Mouse (Mus musculus): ENCODE data around the gene Pmfbp1. TPM values are rescaled to one million over a fixed set of nuclear protein-coding genes. Genes with fewer than 3 reads are reported as not detected.

The Pmfbp1 gene
- polyA plus RNA-seq, 1 experiment from 2014 or later, result not detected

- Histone ChIP-seq H3K36me3 (no peaks in the 10 kb centered on the region), H3K4me3 (no peak overlapping the region), H3K4me2 (no peak overlapping the region), H3K27ac (no peak overlapping the region), H3K27me3 (no peaks in the 10 kb centered on the region), H3K4me1 (0 out of 2 replicates have a peak, but pooled peaks cover 1% of the 10 kb centered on the region), H3K9ac (no peak overlapping the region), H3K9me3 (no peaks in the 10 kb centered on the region)
- 62% methylated on average over 1 of the region's 1 CpGs for WGBS
- no peak for ATAC-seq (ENCODE audit: borderline replicate concordance, extremely low read depth, low FRiP score, low TSS enrichment)
These were observed 9.7 kb downstream of the Pmfbp1 start for GRCm38 (mm10) chr8:109503566-109503965.

GRCm38 (mm10) chr8:109505560-109505959 is 11.7 kb downstream of the Pmfbp1 start:
- Histone ChIP-seq H3K4me1 (no peaks in the 10 kb centered on the region), H3K9ac (no peak overlapping the region)

GRCm38 (mm10) chr8:109524008-109524407 is 30.2 kb downstream of the Pmfbp1 start:
- Histone ChIP-seq H3K4me3 (no peak overlapping the region), H3K36me3 (no peaks in the 10 kb centered on the region), H3K4me1 (no peaks in the 10 kb centered on the region), H3K9ac (no peak overlapping the region), H3K4me2 (no peak overlapping the region), H3K27me3 (no peaks in the 10 kb centered on the region), H3K9me3 (no peaks in the 10 kb centered on the region), H3K27ac (no peak overlapping the region)
- WGBS, result 82% methylated on average over 2 of the region's 2 CpGs
- no peak for ATAC-seq (ENCODE audit: borderline replicate concordance, extremely low read depth, low FRiP score, low TSS enrichment)

More at GRCm38 (mm10) chr8:109505560-109505959, 11.7 kb downstream of the Pmfbp1 start:
- Histone ChIP-seq H3K4me2 (no peak overlapping the region), H3K27me3 (no peaks in the 10 kb centered on the region), H3K4me3 (no peak overlapping the region), H3K27ac (no peak overlapping the region), H3K9me3 (no peaks in the 10 kb centered on the region), H3K36me3 (no peaks in the 10 kb centered on the region)
- 84% methylated on average over 5 of the region's 5 CpGs for WGBS
- ATAC-seq (ENCODE audit: borderline replicate concordance, extremely low read depth, low FRiP score, low TSS enrichment), result no peak

- H3K4me2 ChIP-seq, result no peak overlapping the region
- no peak overlapping the region for H3K27ac ChIP-seq
- ATAC-seq (ENCODE audit: borderline replicate concordance, extremely low read depth, low FRiP score, low TSS enrichment), result no peak
- H3K4me1 ChIP-seq, result no peaks in the 10 kb centered on the region
- no peak overlapping the region for H3K9ac ChIP-seq
- no peaks in the 10 kb centered on the region for H3K36me3 ChIP-seq
- H3K9me3 ChIP-seq, result no peaks in the 10 kb centered on the region
- H3K4me3 ChIP-seq, result no peak overlapping the region
- no peaks in the 10 kb centered on the region for H3K27me3 ChIP-seq
- WGBS, result 82% methylated on average over 19 of the region's 19 CpGs
These were observed 41.5 kb downstream of the Pmfbp1 start for GRCm38 (mm10) chr8:109535140-109535990.

- no peaks in the 10 kb centered on the region for H3K27me3 ChIP-seq
- 3% methylated on average over 5 of the region's 5 CpGs for WGBS
- ATAC-seq (ENCODE audit: borderline replicate concordance, extremely low read depth, low FRiP score, low TSS enrichment), result peak; percentile 83
- H3K27ac ChIP-seq, result no peak overlapping the region
- H3K9ac ChIP-seq, result 0 out of 2 replicates have a peak overlapping the region, but pooled peaks have one; percentile 17
- H3K4me3 ChIP-seq, result peak overlapping the region; percentile 21; the same call in 1 of the 2 replicates
- H3K36me3 ChIP-seq, result no peaks in the 10 kb centered on the region
- no peaks in the 10 kb centered on the region for H3K4me1 ChIP-seq
- no peaks in the 10 kb centered on the region for H3K9me3 ChIP-seq
- peak overlapping the region; percentile 48 for H3K4me2 ChIP-seq
These were observed 42.9 kb downstream of the Pmfbp1 start for GRCm38 (mm10) chr8:109536703-109537102.

- 70% methylated on average over 5 of the region's 5 CpGs for WGBS
- Histone ChIP-seq H3K36me3 (peaks cover 7% of the 10 kb centered on the region), H3K4me2 (no peak overlapping the region), H3K9ac (no peak overlapping the region), H3K4me1 (no peaks in the 10 kb centered on the region), H3K27me3 (no peaks in the 10 kb centered on the region), H3K4me3 (no peak overlapping the region), H3K27ac (no peak overlapping the region), H3K9me3 (no peaks in the 10 kb centered on the region)
- ATAC-seq (ENCODE audit: borderline replicate concordance, extremely low read depth, low FRiP score, low TSS enrichment), result no peak
These were observed 48.3 kb downstream of the Pmfbp1 start for GRCm38 (mm10) chr8:109542165-109542564.

GRCm38 (mm10) chr8:109542748-109543519 is 49.1 kb downstream of the Pmfbp1 start:
- Histone ChIP-seq H3K27ac (no peak overlapping the region), H3K9me3 (no peaks in the 10 kb centered on the region), H3K4me1 (no peaks in the 10 kb centered on the region), H3K36me3 (peaks cover 14% of the 10 kb centered on the region), H3K4me2 (no peak overlapping the region), H3K9ac (no peak overlapping the region), H3K4me3 (no peak overlapping the region), H3K27me3 (no peaks in the 10 kb centered on the region)
- whole genome bisulfite sequencing, result 71% methylated on average over 8 of the region's 8 CpGs
- no peak for ATAC-seq (ENCODE audit: borderline replicate concordance, extremely low read depth, low FRiP score, low TSS enrichment)

- H3K9me3 ChIP-seq, result no peaks in the 10 kb centered on the region
- no peaks in the 10 kb centered on the region for H3K27me3 ChIP-seq
- ATAC-seq (ENCODE audit: borderline replicate concordance, extremely low read depth, low FRiP score, low TSS enrichment), result no peak
- WGBS, result 44% methylated on average over 3 of the region's 3 CpGs
- no peak overlapping the region for H3K27ac ChIP-seq
- H3K9ac ChIP-seq, result no peak overlapping the region
- H3K36me3 ChIP-seq, result peaks cover 26% of the 10 kb centered on the region
- H3K4me2 ChIP-seq, result no peak overlapping the region
- no peaks in the 10 kb centered on the region for H3K4me1 ChIP-seq
- no peak overlapping the region for H3K4me3 ChIP-seq
These were observed 50.2 kb downstream of the Pmfbp1 start for GRCm38 (mm10) chr8:109544049-109544448.

- Histone ChIP-seq H3K9me3 (no peaks in the 10 kb centered on the region), H3K27me3 (no peaks in the 10 kb centered on the region), H3K4me2 (no peak overlapping the region), H3K4me1 (no peaks in the 10 kb centered on the region), H3K9ac (no peak overlapping the region), H3K4me3 (no peak overlapping the region), H3K36me3 (peaks cover 99% of the 10 kb centered on the region), H3K27ac (no peak overlapping the region)
- WGBS, result 34% methylated on average over 3 of the region's 3 CpGs
- ATAC-seq (ENCODE audit: borderline replicate concordance, extremely low read depth, low FRiP score, low TSS enrichment), result no peak
These were observed 57.8 kb downstream of the Pmfbp1 start for GRCm38 (mm10) chr8:109551663-109552062.

- Histone ChIP-seq H3K27me3 (no peaks in the 10 kb centered on the region), H3K27ac (no peak overlapping the region), H3K9me3 (no peaks in the 10 kb centered on the region), H3K4me2 (no peak overlapping the region; the same call in 1 of the 2 replicates), H3K36me3 (peaks cover 40% of the 10 kb centered on the region), H3K9ac (no peak overlapping the region), H3K4me1 (peaks cover 23% of the 10 kb centered on the region), H3K4me3 (no peak overlapping the region)
- 80% methylated on average over 2 of the region's 2 CpGs for WGBS
- ATAC-seq (ENCODE audit: borderline replicate concordance, extremely low read depth, low FRiP score, low TSS enrichment), result no peak
These were observed 70.1 kb downstream of the Pmfbp1 start for GRCm38 (mm10) chr8:109563881-109564280.

- peak overlapping the region; percentile 81 for H3K4me3 ChIP-seq
- peak overlapping the region; percentile 95 for H3K9ac ChIP-seq
- peaks cover 35% of the 10 kb centered on the region for H3K36me3 ChIP-seq
- ATAC-seq (ENCODE audit: borderline replicate concordance, extremely low read depth, low FRiP score, low TSS enrichment), result no peak
- H3K4me2 ChIP-seq, result peak overlapping the region; percentile 80
- no peaks in the 10 kb centered on the region for H3K27me3 ChIP-seq
- 0 out of 2 replicates have a peak overlapping the region, but pooled peaks have one; percentile 91 for H3K27ac ChIP-seq
- H3K4me1 ChIP-seq, result peaks cover 23% of the 10 kb centered on the region
- 2% methylated on average over 10 of the region's 10 CpGs for WGBS
- no peaks in the 10 kb centered on the region for H3K9me3 ChIP-seq
These were observed 70.9 kb downstream of the Pmfbp1 start for GRCm38 (mm10) chr8:109564766-109565165.

Data from lung, embryonic 15.5 days (tissue).